Mouse (Mus musculus): Measurements from ENCODE around the gene Pld1. TPM values are rescaled to one million over a fixed set of nuclear protein-coding genes. Genes with fewer than 3 reads are reported as not detected.

Pld1 gene
- polyA plus RNA-seq, 1 experiment from 2014 or later: 8.9 TPM

GRCm38 (mm10) chr3:28111516-28111915, 173.0 kb downstream of the Pld1 start:
- Histone ChIP-seq H3K9me3 (no peaks in the 10 kb centered on the region), H3K27ac (no peak overlapping the region), H3K4me1 (0 out of 2 replicates have a peak, but pooled peaks cover 4% of the 10 kb centered on the region), H3K36me3 (no peaks in the 10 kb centered on the region), H3K4me3 (no peak overlapping the region), H3K27me3 (no peaks in the 10 kb centered on the region), H3K4me2 (no peak overlapping the region), H3K9ac (no peak overlapping the region)
- WGBS: 57% methylated on average over 5 of the region's 5 CpGs
- ATAC-seq (ENCODE audit: insufficient number of reproducible peaks, low FRiP score, low TSS enrichment, low read depth): no peak

DNA sequence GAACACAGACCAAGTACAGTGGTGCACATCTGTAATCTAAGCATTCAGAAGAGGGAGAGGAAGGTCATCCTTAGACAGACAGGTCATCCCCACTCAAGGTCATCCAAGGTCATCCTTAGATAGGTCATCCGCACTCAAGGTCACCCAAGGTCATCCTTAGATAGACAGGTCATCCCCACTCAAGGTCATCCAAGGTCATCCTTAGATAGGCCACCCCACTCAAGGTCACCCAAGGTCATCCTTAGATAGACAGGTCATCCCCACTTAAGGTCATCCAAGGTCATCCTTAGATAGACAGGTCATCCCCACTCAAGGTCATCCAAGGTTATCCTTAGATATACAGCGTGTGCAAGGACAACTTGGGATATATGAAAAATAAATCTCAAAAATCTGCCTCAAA, 175.4 kb downstream of the Pld1 start:
- no peak overlapping the region for H3K9ac ChIP-seq
- no peaks in the 10 kb centered on the region for H3K27me3 ChIP-seq
- H3K4me1 ChIP-seq: no peaks in the 10 kb centered on the region
- H3K36me3 ChIP-seq: no peaks in the 10 kb centered on the region
- no peak overlapping the region for H3K4me2 ChIP-seq
- H3K4me3 ChIP-seq: no peak overlapping the region
- no peak for ATAC-seq (ENCODE audit: insufficient number of reproducible peaks, low FRiP score, low TSS enrichment, low read depth)
- WGBS: 90% methylated on average over 2 of the region's 2 CpGs
- no peak overlapping the region for H3K27ac ChIP-seq
- no peaks in the 10 kb centered on the region for H3K9me3 ChIP-seq

- WGBS: 76% methylated on average over 5 of the region's 5 CpGs
- H3K4me2 ChIP-seq: no peak overlapping the region
- no peaks in the 10 kb centered on the region for H3K27me3 ChIP-seq
- no peak overlapping the region for H3K4me3 ChIP-seq
- no peaks in the 10 kb centered on the region for H3K9me3 ChIP-seq
- H3K4me1 ChIP-seq: no peaks in the 10 kb centered on the region
- no peak for ATAC-seq (ENCODE audit: insufficient number of reproducible peaks, low FRiP score, low TSS enrichment, low read depth)
- no peak overlapping the region for H3K9ac ChIP-seq
- no peak overlapping the region for H3K27ac ChIP-seq
- no peaks in the 10 kb centered on the region for H3K36me3 ChIP-seq
These were observed 203.2 kb downstream of the Pld1 start for GRCm38 (mm10) chr3:28141716-28142115.

GRCm38 (mm10) chr3:28142121-28142520, 203.6 kb downstream of the Pld1 start:
- Histone ChIP-seq H3K9me3 (no peaks in the 10 kb centered on the region), H3K9ac (no peak overlapping the region), H3K27ac (no peak overlapping the region), H3K36me3 (no peaks in the 10 kb centered on the region), H3K4me3 (no peak overlapping the region), H3K27me3 (no peaks in the 10 kb centered on the region), H3K4me2 (no peak overlapping the region), H3K4me1 (no peaks in the 10 kb centered on the region)
- WGBS: 63% methylated on average over 2 of the region's 2 CpGs
- no peak for ATAC-seq (ENCODE audit: insufficient number of reproducible peaks, low FRiP score, low TSS enrichment, low read depth)

DNA sequence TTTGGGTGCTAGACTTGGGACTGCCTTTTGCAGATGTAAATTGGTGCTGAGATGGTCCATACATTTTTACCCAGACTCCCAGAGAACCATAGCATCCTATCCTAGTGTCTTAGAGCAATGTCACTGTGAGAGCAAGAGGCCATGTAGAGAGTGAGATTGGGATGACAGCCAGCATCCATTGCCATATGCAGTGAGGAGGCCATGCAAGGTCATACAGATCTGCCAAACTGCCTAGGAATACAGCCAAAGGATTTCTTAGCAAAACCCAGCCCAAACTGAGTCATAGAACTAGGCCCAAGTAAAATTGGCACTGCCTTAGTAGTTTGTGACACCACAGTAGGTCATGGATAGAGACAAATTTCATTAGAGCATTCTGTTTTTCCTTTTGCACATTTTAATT, 206.2 kb downstream of the Pld1 start:
- ATAC-seq (ENCODE audit: insufficient number of reproducible peaks, low FRiP score, low TSS enrichment, low read depth): no peak
- no peaks in the 10 kb centered on the region for H3K27me3 ChIP-seq

GRCm38 (mm10) chr3:28145461-28145860, 207.0 kb downstream of the Pld1 start:
- Histone ChIP-seq H3K4me3 (no peak overlapping the region), H3K36me3 (no peaks in the 10 kb centered on the region), H3K4me1 (no peaks in the 10 kb centered on the region), H3K4me2 (no peak overlapping the region), H3K27ac (no peak overlapping the region), H3K27me3 (no peaks in the 10 kb centered on the region), H3K9me3 (no peaks in the 10 kb centered on the region), H3K9ac (no peak overlapping the region)
- no peak for ATAC-seq (ENCODE audit: insufficient number of reproducible peaks, low FRiP score, low TSS enrichment, low read depth)
- 86% methylated on average over 3 of the region's 3 CpGs for WGBS

More for the DNA sequence above, 206.2 kb downstream of the Pld1 start:
- Histone ChIP-seq H3K4me2 (no peak overlapping the region), H3K4me3 (no peak overlapping the region), H3K27ac (no peak overlapping the region), H3K36me3 (no peaks in the 10 kb centered on the region), H3K9ac (no peak overlapping the region), H3K4me1 (no peaks in the 10 kb centered on the region), H3K9me3 (no peaks in the 10 kb centered on the region)

DNA sequence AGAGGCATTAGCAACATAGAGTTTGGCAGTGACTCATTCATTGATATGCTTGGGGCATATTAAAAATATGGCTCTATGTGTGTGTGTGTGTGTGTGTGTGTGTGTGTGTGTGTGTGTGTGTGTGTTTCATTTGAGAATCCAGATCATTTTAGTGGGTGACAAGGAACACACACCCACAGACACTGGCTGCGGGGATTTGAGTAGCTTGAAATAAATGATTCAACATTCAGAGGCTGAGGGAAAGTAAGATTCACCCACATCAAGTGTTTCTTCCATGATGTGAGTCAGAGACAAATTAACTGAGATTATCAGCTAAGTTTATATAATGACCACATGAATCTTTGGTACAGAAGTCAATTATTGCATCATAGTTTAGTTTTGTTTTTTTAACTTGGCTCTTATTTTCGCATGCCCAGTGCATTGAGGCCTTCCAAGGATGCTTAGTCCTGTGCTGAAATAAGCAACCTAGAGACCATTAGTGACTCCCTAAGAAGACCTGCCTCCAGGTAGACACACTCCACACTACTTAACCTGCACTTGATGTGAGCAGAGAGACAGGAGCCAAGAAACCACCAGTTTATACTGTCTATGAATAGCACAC, 211.3 kb downstream of the Pld1 start:
- Histone ChIP-seq H3K27me3 (no peaks in the 10 kb centered on the region), H3K4me1 (no peaks in the 10 kb centered on the region), H3K9me3 (no peaks in the 10 kb centered on the region), H3K4me3 (no peak overlapping the region), H3K36me3 (no peaks in the 10 kb centered on the region), H3K27ac (no peak overlapping the region), H3K4me2 (no peak overlapping the region), H3K9ac (no peak overlapping the region)
- no peak for ATAC-seq (ENCODE audit: insufficient number of reproducible peaks, low FRiP score, low TSS enrichment, low read depth)
- 88% methylated on average over 2 of the region's 2 CpGs for WGBS

- Histone ChIP-seq H3K4me2 (no peak overlapping the region), H3K36me3 (no peaks in the 10 kb centered on the region), H3K27ac (no peak overlapping the region), H3K9ac (no peak overlapping the region), H3K4me1 (no peaks in the 10 kb centered on the region), H3K4me3 (no peak overlapping the region), H3K27me3 (no peaks in the 10 kb centered on the region), H3K9me3 (no peaks in the 10 kb centered on the region)
- 83% methylated on average over 2 of the region's 2 CpGs for WGBS
- ATAC-seq (ENCODE audit: insufficient number of reproducible peaks, low FRiP score, low TSS enrichment, low read depth): no peak
These were observed 219.5 kb downstream of the Pld1 start for GRCm38 (mm10) chr3:28158006-28158405.

GRCm38 (mm10) chr3:28158916-28159315, 220.4 kb downstream of the Pld1 start:
- ATAC-seq (ENCODE audit: insufficient number of reproducible peaks, low FRiP score, low TSS enrichment, low read depth): no peak
- Histone ChIP-seq H3K9me3 (no peaks in the 10 kb centered on the region), H3K27me3 (no peaks in the 10 kb centered on the region), H3K4me3 (no peak overlapping the region), H3K36me3 (no peaks in the 10 kb centered on the region), H3K4me2 (no peak overlapping the region), H3K4me1 (no peaks in the 10 kb centered on the region), H3K27ac (no peak overlapping the region), H3K9ac (no peak overlapping the region)
- WGBS: 90% methylated on average over 3 of the region's 3 CpGs

GRCm38 (mm10) chr3:28162346-28162745, 223.9 kb downstream of the Pld1 start:
- Histone ChIP-seq H3K4me2 (no peak overlapping the region), H3K4me3 (no peak overlapping the region), H3K27ac (no peak overlapping the region), H3K27me3 (no peaks in the 10 kb centered on the region), H3K36me3 (no peaks in the 10 kb centered on the region), H3K4me1 (no peaks in the 10 kb centered on the region), H3K9ac (no peak overlapping the region), H3K9me3 (no peaks in the 10 kb centered on the region)
- 94% methylated on average over 4 of the region's 4 CpGs for WGBS
- ATAC-seq (ENCODE audit: insufficient number of reproducible peaks, low FRiP score, low TSS enrichment, low read depth): no peak

DNA sequence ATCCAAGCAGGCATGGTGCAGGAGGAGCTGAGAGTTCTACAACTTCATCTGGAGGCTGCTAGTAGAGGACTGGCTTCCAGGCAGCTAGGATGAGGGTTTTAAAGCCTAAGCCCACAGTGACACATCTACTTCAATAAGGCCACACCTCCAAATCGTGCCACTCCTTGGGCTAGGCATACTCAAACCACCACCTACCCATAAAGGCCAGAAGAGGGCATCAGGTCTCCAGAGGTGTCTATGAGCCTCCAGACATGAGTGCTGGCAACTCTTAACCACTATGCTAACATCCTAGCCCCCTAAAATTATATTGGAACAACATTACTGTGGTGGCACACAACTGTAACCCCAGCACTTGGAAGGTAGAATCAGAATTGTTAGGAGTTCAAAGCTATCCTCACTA, 226.2 kb downstream of the Pld1 start:
- ATAC-seq (ENCODE audit: insufficient number of reproducible peaks, low FRiP score, low TSS enrichment, low read depth): no peak
- 19% methylated on average over 1 of the region's 1 CpGs for WGBS
- no peaks in the 10 kb centered on the region for H3K4me1 ChIP-seq
- H3K9ac ChIP-seq: no peak overlapping the region
- no peak overlapping the region for H3K4me2 ChIP-seq
- no peaks in the 10 kb centered on the region for H3K36me3 ChIP-seq
- no peaks in the 10 kb centered on the region for H3K27me3 ChIP-seq
- H3K4me3 ChIP-seq: no peak overlapping the region
- H3K27ac ChIP-seq: no peak overlapping the region
- no peaks in the 10 kb centered on the region for H3K9me3 ChIP-seq

DNA sequence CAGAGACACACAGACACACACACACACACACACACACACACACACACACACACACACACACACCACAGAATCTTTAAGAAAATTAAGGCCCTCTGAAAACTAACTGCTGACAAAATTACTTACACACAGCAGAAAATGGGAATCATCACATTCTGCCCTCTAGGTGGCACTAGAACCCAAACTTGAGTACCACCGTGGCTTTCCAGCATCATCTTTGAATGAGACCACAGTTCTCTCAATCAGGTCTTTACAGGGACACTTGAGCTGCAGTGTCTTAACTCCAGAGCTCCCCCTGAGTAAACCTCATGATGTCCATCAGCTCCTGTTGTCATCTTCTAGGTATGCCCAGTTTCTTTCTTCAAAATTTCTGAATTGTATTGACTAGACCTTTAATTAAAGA, 227.1 kb downstream of the Pld1 start:
- no peaks in the 10 kb centered on the region for H3K36me3 ChIP-seq
- 0% methylated on average over 1 of the region's 1 CpGs for WGBS
- no peak for ATAC-seq (ENCODE audit: insufficient number of reproducible peaks, low FRiP score, low TSS enrichment, low read depth)
- no peak overlapping the region for H3K4me3 ChIP-seq
- no peaks in the 10 kb centered on the region for H3K27me3 ChIP-seq
- H3K9ac ChIP-seq: no peak overlapping the region
- no peak overlapping the region for H3K4me2 ChIP-seq
- no peak overlapping the region for H3K27ac ChIP-seq
- H3K4me1 ChIP-seq: 0 out of 2 replicates have a peak, but pooled peaks cover under 1% of the 10 kb centered on the region
- no peaks in the 10 kb centered on the region for H3K9me3 ChIP-seq

Data from limb, embryonic 15.5 days (tissue).